Mouse (Mus musculus) kidney, embryonic 15.5 days (tissue): ENCODE measurements around the gene Olfr1155. TPM values are rescaled to one million over a fixed set of nuclear protein-coding genes. Genes with fewer than 3 reads are reported as not detected.

Experiments used
- ATAC-seq: fragments of 200-750 bp; cut with Nextera tagmentation; replicated peaks from 2 replicates; pipeline ENCODE4 v1.8.0; 2017; ENCODE audit warnings: moderate TSS enrichment; ENCODE audit not compliant: low FRiP score
- H3K27ac ChIP-seq: fragments of 300-500 bp; sonication (generic); 2 replicates; pipeline ENCODE4 v1.5.1; 2015; ENCODE audit warnings: mild to moderate bottlenecking, inconsistent platforms
- H3K27me3 ChIP-seq: fragments of 300-500 bp; sonication (generic); 2 replicates; pipeline ENCODE4 v1.6.1; 2015; ENCODE audit warnings: inconsistent platforms
- H3K36me3 ChIP-seq: fragments of 300-500 bp; sonication (generic); 2 replicates; pipeline ENCODE4 v1.6.1; 2015; ENCODE audit warnings: inconsistent platforms
- H3K4me1 ChIP-seq: fragments of 300-500 bp; sonication (generic); 2 replicates; pipeline ENCODE4 v1.6.1; 2015; ENCODE audit warnings: inconsistent platforms
- H3K4me2 ChIP-seq: fragments of 300-500 bp; sonication (generic); 2 replicates; pipeline ENCODE4 v1.6.1; 2015; ENCODE audit warnings: moderate library complexity, mild to moderate bottlenecking, inconsistent platforms
- H3K4me3 ChIP-seq: fragments of 300-500 bp; sonication (generic); replicated peaks from 2 replicates; pipeline ENCODE4 v1.5.1; 2015; ENCODE audit warnings: mild to moderate bottlenecking, inconsistent platforms
- H3K9ac ChIP-seq: fragments of 300-500 bp; sonication (generic); 2 replicates; pipeline ENCODE4 v1.6.1; 2015; ENCODE audit warnings: mild to moderate bottlenecking, inconsistent platforms
- H3K9me3 ChIP-seq: fragments of 300-500 bp; sonication (generic); replicated peaks from 2 replicates; pipeline ENCODE4 v1.6.1; 2016; ENCODE audit warnings: inconsistent platforms
- WGBS: fragments of 180-500 bp; shearing (Covaris S2); methylation state at CpG from one replicate; pipeline ENCODE4 v1.1.7; 2015; ENCODE audit warnings: mixed read lengths; 5-methylcytosine and 5-hydroxymethylcytosine counted together
- polyA plus RNA-seq: library from polyadenylated mRNA; unstranded; fragments of >200 nt; fragmentation: Nextera tagmentation; extraction: Ambion mirVana; gene quantifications from 2 replicates; pipeline ENCODE4 v1.2.1, GENCODE M21; 2015

The Olfr1155 gene
- not detected in 2 replicates for polyA plus RNA-seq

GRCm38 (mm10) chr2:87945037-87945436, at the start of gene Olfr1155:
Gene Olfr1155 (minus strand): TSS chr2:87945137.
- WGBS, result 93% methylated on average over 1 of the region's 1 CpGs
- Histone ChIP-seq H3K27me3 (no peaks in the 10 kb centered on the region), H3K4me1 (no peaks in the 10 kb centered on the region)

GRCm38 (mm10) chr2:87989813-87990212, 44.9 kb upstream of the Olfr1155 start, which contains the start of gene Olfr1158:
Gene Olfr1158 (plus strand): TSS chr2:87990113.
- Histone ChIP-seq H3K9ac (no peak within 1 kb of the TSS), H3K4me3 (no peak within 1 kb of the TSS), H3K4me1 (no peaks in the 10 kb centered on the region), H3K36me3 (no peaks in the 10 kb centered on the region), H3K27me3 (no peaks in the 10 kb centered on the region), H3K9me3 (no peaks in the 10 kb centered on the region), H3K4me2 (no peak within 1 kb of the TSS), H3K27ac (no peak within 1 kb of the TSS)
- ATAC-seq, result no peak

More at GRCm38 (mm10) chr2:87945037-87945436, at the start of gene Olfr1155:
- no peak for ATAC-seq
- Histone ChIP-seq H3K4me2 (no peak within 1 kb of the TSS), H3K9me3 (no peaks in the 10 kb centered on the region), H3K36me3 (no peaks in the 10 kb centered on the region), H3K9ac (no peak within 1 kb of the TSS), H3K27ac (no peak within 1 kb of the TSS), H3K4me3 (no peak within 1 kb of the TSS)

- WGBS, result 78% methylated on average over 3 of the region's 3 CpGs
- no peak for ATAC-seq
- Histone ChIP-seq H3K4me3 (no peak within 1 kb of the TSS), H3K9ac (no peak within 1 kb of the TSS), H3K4me1 (no peaks in the 10 kb centered on the region), H3K4me2 (no peak within 1 kb of the TSS), H3K27ac (no peak within 1 kb of the TSS), H3K9me3 (no peaks in the 10 kb centered on the region), H3K36me3 (no peaks in the 10 kb centered on the region), H3K27me3 (no peaks in the 10 kb centered on the region)
Observed at GRCm38 (mm10) chr2:87974563-87974962, 29.6 kb upstream of the Olfr1155 start, which contains the start of gene Olfr74. Gene Olfr74 (minus strand): TSS chr2:87974663.

- Histone ChIP-seq H3K4me3 (no peak within 1 kb of the TSS), H3K27ac (no peak within 1 kb of the TSS), H3K27me3 (no peaks in the 10 kb centered on the region), H3K4me2 (no peak within 1 kb of the TSS), H3K9me3 (no peaks in the 10 kb centered on the region), H3K4me1 (no peaks in the 10 kb centered on the region), H3K36me3 (no peaks in the 10 kb centered on the region), H3K9ac (no peak within 1 kb of the TSS)
- no peak for ATAC-seq
- 96% methylated on average over 4 of the region's 4 CpGs for WGBS
Observed at GRCm38 (mm10) chr2:87968199-87968598, 23.3 kb upstream of the Olfr1155 start, which contains the start of gene Olfr1157. Gene Olfr1157 (minus strand): TSS chr2:87968299.

- no peaks in the 10 kb centered on the region for H3K9me3 ChIP-seq
- H3K36me3 ChIP-seq, result no peaks in the 10 kb centered on the region
- no peaks in the 10 kb centered on the region for H3K27me3 ChIP-seq
- no peak for ATAC-seq
- no peak within 1 kb of the TSS for H3K27ac ChIP-seq
- no peaks in the 10 kb centered on the region for H3K4me1 ChIP-seq
- no peak within 1 kb of the TSS for H3K9ac ChIP-seq
- no peak within 1 kb of the TSS for H3K4me3 ChIP-seq
- no peak within 1 kb of the TSS for H3K4me2 ChIP-seq
Observed at GRCm38 (mm10) chr2:87953000-87953399, 8.1 kb upstream of the Olfr1155 start, which contains the start of gene Olfr1156. Gene Olfr1156 (minus strand): TSS chr2:87953100.

- no peaks in the 10 kb centered on the region for H3K27me3 ChIP-seq
- no peaks in the 10 kb centered on the region for H3K36me3 ChIP-seq
- 84% methylated on average over 1 of the region's 1 CpGs for WGBS
Observed at GRCm38 (mm10) chr2:87905066-87905465, 39.9 kb downstream of the Olfr1155 start, which contains the start of gene Olfr1154. Gene Olfr1154 (minus strand): TSS chr2:87905166.

GRCm38 (mm10) chr2:87894662-87895061, 50.3 kb downstream of the Olfr1155 start, which contains the start of gene Olfr1153:
Gene Olfr1153 (plus strand): TSS chr2:87894962.
- Histone ChIP-seq H3K4me2 (no peak within 1 kb of the TSS), H3K36me3 (no peaks in the 10 kb centered on the region), H3K9ac (no peak within 1 kb of the TSS), H3K27me3 (no peaks in the 10 kb centered on the region), H3K27ac (no peak within 1 kb of the TSS), H3K9me3 (no peaks in the 10 kb centered on the region), H3K4me1 (no peaks in the 10 kb centered on the region), H3K4me3 (no peak within 1 kb of the TSS)
- WGBS, result 77% methylated on average over 1 of the region's 1 CpGs
- ATAC-seq, result no peak

More at GRCm38 (mm10) chr2:87905066-87905465, 39.9 kb downstream of the Olfr1155 start, which contains the start of gene Olfr1154:
- Histone ChIP-seq H3K27ac (no peak within 1 kb of the TSS), H3K4me1 (no peaks in the 10 kb centered on the region), H3K9ac (no peak within 1 kb of the TSS), H3K4me3 (no peak within 1 kb of the TSS), H3K9me3 (no peaks in the 10 kb centered on the region), H3K4me2 (no peak within 1 kb of the TSS)
- no peak for ATAC-seq

Other genes with a start within 250 kb of the Olfr1155 start
- not detected in 2 replicates for gene Olfr1137, start 232.0 kb downstream of the Olfr1155 start, polyA plus RNA-seq
- gene Olfr1138, start 205.2 kb downstream of the Olfr1155 start, polyA plus RNA-seq, result not detected in 2 replicates
- gene Olfr1140, start 201.4 kb downstream of the Olfr1155 start, polyA plus RNA-seq, result not detected in 2 replicates
- gene Olfr1141, start 191.1 kb downstream of the Olfr1155 start, polyA plus RNA-seq, result not detected in 2 replicates
- not detected in 2 replicates for gene Olfr152, start 165.7 kb downstream of the Olfr1155 start, polyA plus RNA-seq
- gene Olfr1143, start 144.5 kb downstream of the Olfr1155 start, polyA plus RNA-seq, result not detected in 2 replicates
- gene Olfr1145, start 135.3 kb downstream of the Olfr1155 start, polyA plus RNA-seq, result not detected in 2 replicates
- gene Olfr1148, start 114.6 kb downstream of the Olfr1155 start, polyA plus RNA-seq, result not detected in 2 replicates
- not detected in 2 replicates for gene Olfr1150-ps1, start 101.1 kb downstream of the Olfr1155 start, polyA plus RNA-seq
- not detected in 2 replicates for gene Olfr1151, start 89.3 kb downstream of the Olfr1155 start, polyA plus RNA-seq
- not detected in 2 replicates for gene Olfr1152, start 78.6 kb downstream of the Olfr1155 start, polyA plus RNA-seq
- not detected in 2 replicates for gene Olfr1153, start 50.2 kb downstream of the Olfr1155 start, polyA plus RNA-seq
- gene Olfr1154, start 40.0 kb downstream of the Olfr1155 start, polyA plus RNA-seq, result not detected in 2 replicates
- gene Olfr1156, start 8.0 kb upstream of the Olfr1155 start, polyA plus RNA-seq, result not detected in 2 replicates
- not detected in 2 replicates for gene Olfr1157, start 23.2 kb upstream of the Olfr1155 start, polyA plus RNA-seq
- gene Olfr74, start 29.5 kb upstream of the Olfr1155 start, polyA plus RNA-seq, result not detected in 2 replicates
- not detected in 2 replicates for gene Olfr1158, start 45.0 kb upstream of the Olfr1155 start, polyA plus RNA-seq
- not detected in 2 replicates for gene Olfr1160, start 63.1 kb upstream of the Olfr1155 start, polyA plus RNA-seq
- gene Olfr1161, start 77.6 kb upstream of the Olfr1155 start, polyA plus RNA-seq, result not detected in 2 replicates
- gene Olfr73, start 92.6 kb upstream of the Olfr1155 start, polyA plus RNA-seq, result 0.05 TPM in 2 replicates
- gene Olfr1162, start 106.0 kb upstream of the Olfr1155 start, polyA plus RNA-seq, result not detected in 2 replicates
- gene Olfr1163, start 126.7 kb upstream of the Olfr1155 start, polyA plus RNA-seq, result not detected in 2 replicates
- not detected in 2 replicates for gene Olfr1164, start 148.8 kb upstream of the Olfr1155 start, polyA plus RNA-seq
- gene Olfr1166, start 183.1 kb upstream of the Olfr1155 start, polyA plus RNA-seq, result not detected in 2 replicates
- gene Olfr1167, start 210.1 kb upstream of the Olfr1155 start, polyA plus RNA-seq, result not detected in 2 replicates
- not detected in 2 replicates for gene Olfr1168, start 236.7 kb upstream of the Olfr1155 start, polyA plus RNA-seq